Mouse (Mus musculus) small intestine, adult 2 months (tissue): ENCODE results near the gene Pappa.

Experiments
- CTCF ChIP-seq: fragments of 200-500 bp; IDR thresholded peaks from 2 replicates; pipeline ENCODE4 v1.5.1; 2012; ENCODE audit warnings: low read depth, mild to moderate bottlenecking, control low read depth, inconsistent platforms, low read length, moderate library complexity, mixed read lengths; ENCODE audit not compliant: insufficient replicate concordance, insufficient read length; ENCODE audit errors: extremely low read depth
- POLR2A ChIP-seq: fragments of 200-500 bp; IDR thresholded peaks from 2 replicates; pipeline ENCODE4 v1.6.1; 2012; ENCODE audit warnings: low read depth, mild to moderate bottlenecking, control low read depth, inconsistent platforms, low read length, moderate library complexity

- no peak for TF ChIP-seq POLR2A
- no peak for TF ChIP-seq CTCF
These were observed 201.8 kb downstream of the Pappa start for GRCm38 (mm10) chr4:65325816-65326215.
